Mouse (Mus musculus) ES-E14 (cell line): Measurements from ENCODE around the gene Spg20.

Experiments
- CHD2 ChIP-seq: IDR thresholded peaks from 2 replicates; pipeline ENCODE4 v1.6.1; 2014; ENCODE audit warnings: mild to moderate bottlenecking, low read depth, low read length, inconsistent platforms
- HCFC1 ChIP-seq: IDR thresholded peaks from 2 replicates; pipeline ENCODE4 v1.6.1; 2012; ENCODE audit warnings: low read length, inconsistent platforms, borderline replicate concordance; ENCODE audit not compliant: insufficient read depth
- MAFK ChIP-seq: IDR thresholded peaks from 2 replicates; pipeline ENCODE4 v1.6.1; 2014; ENCODE audit warnings: mild to moderate bottlenecking, low read depth, low read length, inconsistent platforms; ENCODE audit not compliant: insufficient read depth

DNA sequence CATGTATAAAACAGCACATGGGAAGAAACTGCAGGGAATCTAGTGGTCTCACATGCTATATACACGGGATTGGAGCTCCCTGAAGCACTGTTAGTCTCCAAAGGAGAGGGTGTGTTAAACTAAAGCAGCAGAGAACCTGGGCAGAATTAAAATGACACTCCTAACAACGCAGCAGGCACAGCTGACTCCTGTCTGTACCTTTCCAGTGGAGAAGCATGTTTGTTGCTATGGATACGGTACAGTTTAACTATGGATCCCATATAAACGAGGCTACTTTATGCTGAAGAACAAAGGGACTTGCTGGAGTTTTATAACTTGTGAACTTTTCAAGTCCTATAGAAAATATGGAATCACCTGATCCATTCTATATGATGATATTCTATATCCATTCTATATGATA lies 51.6 kb downstream of the Spg20 start:
- TF ChIP-seq MAFK (no peak), CHD2 (no peak), HCFC1 (no peak)
